Mouse (Mus musculus) kidney, postnatal 0 days (tissue): ENCODE data around the gene Kptn. TPM values are rescaled to one million over a fixed set of nuclear protein-coding genes. Genes with fewer than 3 reads are reported as not detected.

Source experiments
- ATAC-seq: fragments of 200-750 bp; cut with Nextera tagmentation; replicated peaks from 2 replicates; pipeline ENCODE4 v1.8.0; 2017; ENCODE audit warnings: low read depth, moderate number of reproducible peaks, moderate TSS enrichment, moderate library complexity; ENCODE audit not compliant: low FRiP score
- DNase-seq: peaks from one replicate; pipeline ENCODE4 v3.0.0-alpha.2; 2016; ENCODE audit warnings: low spot score
- H3K27ac ChIP-seq: fragments of 300-500 bp; sonication (generic); 2 replicates; pipeline ENCODE4 v1.5.1; 2014; ENCODE audit warnings: mild to moderate bottlenecking
- H3K27me3 ChIP-seq: fragments of 300-500 bp; sonication (generic); 2 replicates; pipeline ENCODE4 v1.6.1; 2014; ENCODE audit warnings: low read length, mixed read lengths; ENCODE audit not compliant: insufficient read depth
- H3K36me3 ChIP-seq: fragments of 300-500 bp; sonication (generic); 2 replicates; pipeline ENCODE4 v1.6.1; 2014; ENCODE audit warnings: low read length, mixed read lengths; ENCODE audit not compliant: insufficient read depth
- H3K4me1 ChIP-seq: fragments of 300-500 bp; sonication (generic); replicated peaks from 2 replicates; pipeline ENCODE4 v1.6.1; 2014; ENCODE audit warnings: antibody characterized with exemption, low read length, mixed read lengths; ENCODE audit not compliant: insufficient read depth
- H3K4me2 ChIP-seq: fragments of 300-500 bp; sonication (generic); 2 replicates; pipeline ENCODE4 v1.6.1; 2014; ENCODE audit warnings: mild to moderate bottlenecking, low read length, moderate library complexity, mixed read lengths
- H3K4me3 ChIP-seq: fragments of 300-500 bp; sonication (generic); replicated peaks from 2 replicates; pipeline ENCODE4 v1.5.1; 2014; ENCODE audit warnings: low read depth, low read length
- H3K9ac ChIP-seq: fragments of 300-500 bp; sonication (generic); 2 replicates; pipeline ENCODE4 v1.6.1; 2014; ENCODE audit warnings: low read depth, low read length
- H3K9me3 ChIP-seq: fragments of 300-500 bp; sonication (generic); replicated peaks from 2 replicates; pipeline ENCODE4 v1.6.1; 2016; ENCODE audit warnings: low read length, inconsistent platforms, mixed read lengths
- CTCF ChIP-seq: IDR thresholded peaks from 2 replicates; pipeline ENCODE4 v1.5.1; 2016; ENCODE audit warnings: antibody characterized with exemption, low read depth, mild to moderate bottlenecking, moderate library complexity
- WGBS: fragments of 180-500 bp; shearing (Covaris S2); extraction: QIAGEN DNeasy Blood & Tissue Kit; methylation state at CpG from one replicate; pipeline ENCODE4 v1.1.7; 2014; 5-methylcytosine and 5-hydroxymethylcytosine counted together
- polyA plus RNA-seq: library from polyadenylated mRNA; unstranded; fragments of >200 nt; fragmentation: Nextera tagmentation; extraction: Ambion mirVana; gene quantifications from 2 replicates; pipeline ENCODE4 v1.2.1, GENCODE M21; 2015

The Kptn gene
- polyA plus RNA-seq, 1 experiment from 2014 or later, result 21.0 TPM

- H3K27ac ChIP-seq, result no peak overlapping the region
- WGBS, result 65% methylated on average over 7 of the region's 7 CpGs
- H3K36me3 ChIP-seq, result no peaks in the 10 kb centered on the region
- DNase-seq (no peak), ATAC-seq (no peak)
- H3K27me3 ChIP-seq, result no peaks in the 10 kb centered on the region
- H3K4me2 ChIP-seq, result no peak overlapping the region
- H3K9me3 ChIP-seq, result no peaks in the 10 kb centered on the region
- H3K4me3 ChIP-seq, result no peak overlapping the region
- H3K9ac ChIP-seq, result no peak overlapping the region
- 0 out of 2 replicates have a peak, but pooled peaks cover 5% of the 10 kb centered on the region for H3K4me1 ChIP-seq
- TF ChIP-seq CTCF, result no peak
Observed at GRCm38 (mm10) chr7:16134951-16135392, 15.3 kb downstream of the Kptn start.

GRCm38 (mm10) chr7:16146489-16147410 lies 27.1 kb downstream of the Kptn start:
- Histone ChIP-seq H3K27ac (no peak overlapping the region), H3K9ac (no peak overlapping the region), H3K9me3 (no peaks in the 10 kb centered on the region), H3K36me3 (no peaks in the 10 kb centered on the region), H3K4me1 (no peaks in the 10 kb centered on the region), H3K4me3 (no peak overlapping the region), H3K4me2 (no peak overlapping the region), H3K27me3 (no peaks in the 10 kb centered on the region)
- WGBS, result 26% methylated on average over 27 of the region's 27 CpGs
- TF ChIP-seq CTCF, result no peak
- no peak for DNase-seq
- ATAC-seq, result no peak

- Histone ChIP-seq H3K36me3 (no peaks in the 10 kb centered on the region), H3K4me3 (no peak overlapping the region), H3K27me3 (no peaks in the 10 kb centered on the region), H3K9ac (no peak overlapping the region), H3K4me2 (no peak overlapping the region), H3K9me3 (no peaks in the 10 kb centered on the region), H3K4me1 (no peaks in the 10 kb centered on the region), H3K27ac (no peak overlapping the region)
- 13% methylated on average over 15 of the region's 15 CpGs for WGBS
- peak; percentile 64 for DNase-seq
- no peak for TF ChIP-seq CTCF
- no peak for ATAC-seq
Observed at GRCm38 (mm10) chr7:16147643-16148042, 27.9 kb downstream of the Kptn start.

GRCm38 (mm10) chr7:16149241-16149640 lies 29.5 kb downstream of the Kptn start:
- no peaks in the 10 kb centered on the region for H3K36me3 ChIP-seq
- H3K4me3 ChIP-seq, result no peak overlapping the region
- H3K4me2 ChIP-seq, result no peak overlapping the region
- H3K27me3 ChIP-seq, result no peaks in the 10 kb centered on the region
- ATAC-seq, result no peak
- H3K27ac ChIP-seq, result no peak overlapping the region
- no peaks in the 10 kb centered on the region for H3K9me3 ChIP-seq
- no peak overlapping the region for H3K9ac ChIP-seq
- 58% methylated on average over 5 of the region's 5 CpGs for WGBS
- H3K4me1 ChIP-seq, result no peaks in the 10 kb centered on the region
- DNase-seq, result no peak
- no peak for TF ChIP-seq CTCF

GRCm38 (mm10) chr7:16150191-16151145 lies 30.8 kb downstream of the Kptn start:
- ATAC-seq (no peak), DNase-seq (no peak)
- H3K27me3 ChIP-seq, result no peaks in the 10 kb centered on the region
- TF ChIP-seq CTCF, result no peak
- no peak overlapping the region for H3K9ac ChIP-seq
- no peak overlapping the region for H3K4me2 ChIP-seq
- no peaks in the 10 kb centered on the region for H3K9me3 ChIP-seq
- no peaks in the 10 kb centered on the region for H3K4me1 ChIP-seq
- no peaks in the 10 kb centered on the region for H3K36me3 ChIP-seq
- 71% methylated on average over 9 of the region's 9 CpGs for WGBS
- no peak overlapping the region for H3K4me3 ChIP-seq
- H3K27ac ChIP-seq, result no peak overlapping the region

- no peak overlapping the region for H3K9ac ChIP-seq
- H3K36me3 ChIP-seq, result no peaks in the 10 kb centered on the region
- peak; percentile 75 for DNase-seq
- H3K27me3 ChIP-seq, result peaks cover under 1% of the 10 kb centered on the region; the same call in 1 of the 2 replicates
- no peak overlapping the region for H3K4me2 ChIP-seq
- no peak overlapping the region for H3K4me3 ChIP-seq
- no peak overlapping the region for H3K27ac ChIP-seq
- H3K9me3 ChIP-seq, result no peaks in the 10 kb centered on the region
- ATAC-seq, result peak; percentile 71; the same call in 1 of the 2 replicates
- 18% methylated on average over 10 of the region's 10 CpGs for WGBS
- TF ChIP-seq CTCF, result peak; percentile 84
- H3K4me1 ChIP-seq, result no peaks in the 10 kb centered on the region
Observed at GRCm38 (mm10) chr7:16153522-16153921, 33.8 kb downstream of the Kptn start.
